Mouse (Mus musculus) embryo, embryonic 10 days (tissue): ENCODE data around the gene Man1a2.
A peak's percentile ranks its signal among the peaks of the same experiment; 100 is the strongest.

ENCODE experiments used
- DNase-seq: peaks from one replicate; pipeline ENCODE4 v3.0.0-alpha.2; 2015; ENCODE audit warnings: low spot score

The Man1a2 gene

GRCm38 (mm10) chr3:100685763-100686370 is 564 bp upstream of the Man1a2 start:
- DNase-seq: peak; percentile 63

- DNase-seq: peak; percentile 49
Observed at GRCm38 (mm10) chr3:100684234-100684975, 898 bp downstream of the Man1a2 start.

GRCm38 (mm10) chr3:100682841-100683240 is 2.5 kb downstream of the Man1a2 start:
- peak; percentile 44 for DNase-seq

GRCm38 (mm10) chr3:100682281-100682680 is 3.0 kb downstream of the Man1a2 start:
- DNase-seq: no peak

- DNase-seq: peak; percentile 84
Observed at GRCm38 (mm10) chr3:100681448-100682092, 3.7 kb downstream of the Man1a2 start.

GRCm38 (mm10) chr3:100680226-100680625 is 5.1 kb downstream of the Man1a2 start:
- DNase-seq: no peak

- no peak for DNase-seq
Observed at GRCm38 (mm10) chr3:100678951-100679570, 6.2 kb downstream of the Man1a2 start.

GRCm38 (mm10) chr3:100675146-100675545 is 10.2 kb downstream of the Man1a2 start:
- no peak for DNase-seq

- no peak for DNase-seq
Observed at GRCm38 (mm10) chr3:100670412-100670811, 14.9 kb downstream of the Man1a2 start.

- no peak for DNase-seq
Observed at GRCm38 (mm10) chr3:100653291-100653690, 32.0 kb downstream of the Man1a2 start.

- no peak for DNase-seq
Observed at GRCm38 (mm10) chr3:100641581-100641980, 43.7 kb downstream of the Man1a2 start.

- DNase-seq: no peak
Observed at GRCm38 (mm10) chr3:100636255-100636654, 49.0 kb downstream of the Man1a2 start.

GRCm38 (mm10) chr3:100634821-100635220 is 50.5 kb downstream of the Man1a2 start:
- no peak for DNase-seq

GRCm38 (mm10) chr3:100618511-100618910 is 66.8 kb downstream of the Man1a2 start:
- DNase-seq: no peak

- no peak for DNase-seq
Observed at GRCm38 (mm10) chr3:100610916-100611315, 74.4 kb downstream of the Man1a2 start.

- DNase-seq: no peak
Observed at GRCm38 (mm10) chr3:100604539-100604938, 80.8 kb downstream of the Man1a2 start.

- no peak for DNase-seq
Observed at GRCm38 (mm10) chr3:100599265-100599820, 86.0 kb downstream of the Man1a2 start.

- no peak for DNase-seq
Observed at GRCm38 (mm10) chr3:100591053-100591452, 94.2 kb downstream of the Man1a2 start.

GRCm38 (mm10) chr3:100582721-100583355 is 102.5 kb downstream of the Man1a2 start:
- no peak for DNase-seq

GRCm38 (mm10) chr3:100572571-100573183 is 112.6 kb downstream of the Man1a2 start:
- DNase-seq: no peak
